ENCODE assay signal across 29 mouse cellular contexts in the genomic region with DNA sequence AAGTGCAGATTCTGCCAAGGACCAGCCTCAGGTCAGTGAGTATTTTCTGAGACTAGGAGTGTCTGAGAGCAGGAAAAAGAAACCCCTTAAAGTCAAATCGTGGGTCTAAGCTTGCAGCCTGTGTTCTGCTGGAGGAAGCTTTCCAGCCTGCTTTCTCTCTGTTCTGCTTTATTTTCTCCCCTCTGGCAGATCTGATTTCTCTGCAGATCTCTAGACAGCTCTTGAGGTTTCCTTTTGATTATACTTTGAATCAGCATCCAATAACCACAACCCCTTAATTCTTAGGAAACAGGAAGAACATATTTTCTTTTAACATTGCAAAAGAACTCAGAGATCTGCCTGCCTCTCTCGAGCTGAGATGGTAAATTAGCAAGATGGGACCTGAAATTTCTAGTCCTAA. TPM values are rescaled to one million over a fixed set of nuclear protein-coding genes. Genes with fewer than 3 reads are reported as not detected.
"Had no signal": no experiment of that assay in that cellular context is flagged by ENCODE, and none has a peak within 500 bp of the region (broad histone marks: within the 10 kb centered on the region; RNA-seq: fewer than 3 reads in every experiment).

No protein-coding gene starts in this region.

RNA-seq across cellular contexts. Expression of a gene that starts 3.5 kb away (rescaled TPM):
- total RNA-seq: forebrain, postnatal 0 days; gastrocnemius, adult 18-20 months; gastrocnemius, adult 2 months; gastrocnemius, adult 8-10 months; gastrocnemius, postnatal 10 days; gastrocnemius, postnatal 14 days; gastrocnemius, postnatal 25 days; gastrocnemius, postnatal 36 days; gastrocnemius, postnatal 4 days; heart, adult 18-20 months; heart, adult 2 months; heart, adult 8-10 months had no signal
- polyA plus RNA-seq: cerebellum, adult 2 months; cortical plate, adult 2 months; embryonic facial prominence, embryonic 10.5 days; embryonic facial prominence, embryonic 11.5 days; embryonic facial prominence, embryonic 12.5 days; embryonic facial prominence, embryonic 13.5 days; embryonic facial prominence, embryonic 14.5 days; erythroblast, embryonic 14.5 days; forebrain, embryonic 10.5 days; forebrain, embryonic 11.5 days; forebrain, embryonic 12.5 days; forebrain, embryonic 13.5 days; forebrain, embryonic 14.5 days; forebrain, embryonic 15.5 days; forebrain, embryonic 16.5 days; forebrain, postnatal 0 days; frontal cortex, adult 2 months; gonadal fat pad, adult 2 months; heart, adult 2 months had no signal

RNA-seq across cellular contexts. Expression of a gene that starts 28.2 kb away (rescaled TPM):
- polyA plus RNA-seq: erythroblast, embryonic 14.5 days had no signal

RNA-seq across cellular contexts. Expression of a gene that starts 30.0 kb away (rescaled TPM):
- total RNA-seq: forebrain, postnatal 0 days; gastrocnemius, adult 18-20 months; gastrocnemius, adult 2 months; gastrocnemius, adult 8-10 months; gastrocnemius, postnatal 10 days; gastrocnemius, postnatal 14 days; gastrocnemius, postnatal 25 days; gastrocnemius, postnatal 36 days; gastrocnemius, postnatal 4 days; heart, adult 18-20 months; heart, adult 2 months; heart, adult 8-10 months had no signal
- polyA plus RNA-seq: cerebellum, adult 2 months; cortical plate, adult 2 months; embryonic facial prominence, embryonic 10.5 days; embryonic facial prominence, embryonic 11.5 days; embryonic facial prominence, embryonic 12.5 days; embryonic facial prominence, embryonic 13.5 days; embryonic facial prominence, embryonic 14.5 days; erythroblast, embryonic 14.5 days; forebrain, embryonic 10.5 days; forebrain, embryonic 11.5 days; forebrain, embryonic 12.5 days; forebrain, embryonic 13.5 days; forebrain, embryonic 14.5 days; forebrain, embryonic 15.5 days; forebrain, embryonic 16.5 days; forebrain, postnatal 0 days; frontal cortex, adult 2 months; gonadal fat pad, adult 2 months; heart, adult 2 months had no signal

RNA-seq across cellular contexts. Expression of a gene that starts 48.7 kb away (rescaled TPM):
- total RNA-seq: forebrain, postnatal 0 days; gastrocnemius, adult 18-20 months; gastrocnemius, adult 2 months; gastrocnemius, adult 8-10 months; gastrocnemius, postnatal 10 days; gastrocnemius, postnatal 14 days; gastrocnemius, postnatal 25 days; gastrocnemius, postnatal 36 days; gastrocnemius, postnatal 4 days; heart, adult 18-20 months; heart, adult 2 months; heart, adult 8-10 months had no signal
- polyA plus RNA-seq: cerebellum, adult 2 months; cortical plate, adult 2 months; embryonic facial prominence, embryonic 10.5 days; embryonic facial prominence, embryonic 11.5 days; embryonic facial prominence, embryonic 12.5 days; embryonic facial prominence, embryonic 13.5 days; embryonic facial prominence, embryonic 14.5 days; erythroblast, embryonic 14.5 days; forebrain, embryonic 10.5 days; forebrain, embryonic 11.5 days; forebrain, embryonic 12.5 days; forebrain, embryonic 13.5 days; forebrain, embryonic 14.5 days; forebrain, embryonic 15.5 days; forebrain, embryonic 16.5 days; forebrain, postnatal 0 days; frontal cortex, adult 2 months; gonadal fat pad, adult 2 months; heart, adult 2 months had no signal
